Mouse (Mus musculus): Measurements from ENCODE around the gene Kdm4a. TPM values are rescaled to one million over a fixed set of nuclear protein-coding genes. Genes with fewer than 3 reads are reported as not detected.

Gene Kdm4a
- polyA plus RNA-seq (2015; fragmentation: Nextera tagmentation; extraction: Ambion mirVana) = 40.2 and 40.6 TPM in 2 replicates

DNA sequence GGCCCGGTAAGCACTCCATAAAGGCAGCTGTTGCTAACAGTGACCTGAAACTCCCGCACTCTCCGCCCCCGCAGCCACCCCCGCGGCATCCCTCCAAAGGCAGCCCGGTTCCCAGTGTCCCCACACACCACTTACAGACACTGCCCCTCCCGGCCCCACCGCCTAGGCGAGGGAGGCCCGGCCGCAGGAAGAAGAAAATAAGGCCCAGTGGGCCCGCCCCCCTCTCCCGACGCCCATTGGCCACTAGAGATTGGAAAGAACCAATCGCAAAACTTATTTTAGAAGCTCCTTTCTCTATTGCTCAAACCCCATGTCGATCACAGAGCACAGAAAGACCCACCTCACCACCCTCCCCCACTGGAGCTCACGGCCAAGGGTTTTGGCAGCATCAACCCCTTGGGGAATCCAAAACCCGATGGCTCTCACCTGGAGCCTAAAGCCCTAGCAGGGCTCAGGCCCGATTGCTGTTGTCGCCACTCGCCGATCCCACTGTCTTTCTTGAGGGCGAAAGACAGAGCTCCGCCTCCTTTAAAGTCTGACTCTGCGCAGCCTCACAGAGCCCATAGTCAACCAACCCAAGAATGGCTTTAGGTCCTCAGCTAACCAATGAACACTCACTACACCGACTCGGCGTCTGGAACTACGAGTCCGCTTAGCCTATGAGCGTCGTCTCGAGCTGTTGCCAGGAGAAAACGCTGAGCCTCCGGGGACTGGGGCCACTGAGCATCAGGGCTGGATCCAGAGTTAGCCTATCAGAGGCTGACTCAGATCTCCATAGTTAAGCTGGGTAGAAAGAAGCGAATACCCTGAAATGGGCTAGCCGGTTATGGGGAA lies at the start of gene Kdm4a:
Kdm4a (minus strand) TSS at position 577 of the 834 bp plus-strand sequence.
- under 1% methylated on average over 38 of the region's 38 CpGs for WGBS
- H3K27me3 ChIP-seq (replicated peaks) = no peaks in the 10 kb centered on the region

DNA sequence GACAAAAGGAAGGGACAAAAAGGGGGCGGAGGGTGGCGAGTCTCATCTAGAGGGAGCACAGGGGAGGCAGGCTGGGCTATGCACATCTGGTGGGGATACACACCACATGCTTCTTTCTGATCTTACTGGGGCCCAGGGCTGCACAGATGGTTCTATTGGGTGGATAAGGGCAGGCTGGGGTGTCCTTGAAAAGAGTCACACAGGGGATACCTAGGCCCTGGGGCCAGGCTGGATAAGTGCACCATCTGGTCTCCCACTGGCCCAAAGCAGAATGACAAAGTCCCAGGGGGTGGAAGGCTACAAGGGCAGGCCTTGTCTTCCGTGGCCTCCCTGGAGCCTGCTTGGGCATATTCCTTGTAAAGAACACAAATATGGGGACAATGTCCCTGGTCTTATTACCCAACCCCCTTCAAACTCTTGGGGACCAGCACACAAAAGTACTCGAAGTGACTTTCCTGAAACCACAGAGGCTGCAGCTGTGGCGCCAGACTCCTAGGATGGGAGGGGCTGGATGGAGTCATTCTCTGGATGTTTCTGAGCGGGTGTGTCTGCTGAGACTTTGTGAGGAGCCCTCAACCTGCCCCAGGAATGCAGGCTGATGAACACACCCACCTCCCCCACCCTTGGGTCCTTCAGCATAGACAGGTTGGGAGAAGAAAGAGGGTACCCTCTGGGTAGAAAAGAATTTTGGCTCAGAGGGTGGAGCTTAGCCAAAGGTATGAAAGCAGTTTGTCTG lies 49.4 kb upstream of the Kdm4a start:
- Histone ChIP-seq H3K27me3 (replicated peaks) (no peaks in the 10 kb centered on the region), H3K4me1 (no peaks in the 10 kb centered on the region), H3K9ac (replicated peaks) (no peak overlapping the region), H3K4me2 (no peak overlapping the region), H3K9me3 (replicated peaks) (no peaks in the 10 kb centered on the region), H3K4me3 (replicated peaks) (no peak overlapping the region), H3K27ac (replicated peaks) (no peak overlapping the region), H3K36me3 (peaks cover 87% of the 10 kb centered on the region)
- WGBS = 53% methylated on average over 6 of the region's 6 CpGs
- no peak for ATAC-seq (ENCODE audit: low FRiP score)

More for the DNA sequence above, at the start of gene Kdm4a:
- ATAC-seq (ENCODE audit: low FRiP score) = peak; percentile 100
- Histone ChIP-seq H3K9me3 (replicated peaks) (no peaks in the 10 kb centered on the region), H3K36me3 (peaks cover 27% of the 10 kb centered on the region), H3K4me1 (peaks cover 22% of the 10 kb centered on the region), H3K4me3 (replicated peaks) (peak within 1 kb of the TSS; percentile 82), H3K9ac (replicated peaks) (peak within 1 kb of the TSS; percentile 79), H3K27ac (replicated peaks) (peak within 1 kb of the TSS; percentile 99), H3K4me2 (peak within 1 kb of the TSS; percentile 66)

DNA sequence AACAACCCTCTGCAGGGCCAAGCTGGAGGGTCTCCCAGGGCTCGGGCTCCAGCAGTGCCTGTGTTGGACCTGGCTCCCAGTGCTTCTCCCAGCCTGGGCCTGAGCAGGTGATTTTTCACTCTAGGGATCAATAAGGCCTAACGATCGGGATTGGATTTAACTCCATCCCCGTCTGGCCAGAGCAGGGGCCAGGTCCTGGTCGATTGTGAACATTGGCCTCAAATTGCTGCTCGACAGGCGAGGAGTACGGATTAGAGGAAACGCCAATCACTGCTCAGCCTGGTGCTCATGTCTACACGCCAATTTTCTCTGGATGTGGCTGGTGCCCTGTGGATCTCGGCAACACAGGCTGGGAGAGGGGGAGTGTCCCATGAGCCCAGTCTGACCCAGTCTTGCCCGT lies 47.6 kb upstream of the Kdm4a start:
- Histone ChIP-seq H3K9ac (replicated peaks) (no peak overlapping the region), H3K9me3 (replicated peaks) (no peaks in the 10 kb centered on the region), H3K4me2 (no peak overlapping the region), H3K4me3 (replicated peaks) (no peak overlapping the region), H3K27ac (replicated peaks) (no peak overlapping the region), H3K4me1 (no peaks in the 10 kb centered on the region), H3K36me3 (peaks cover 95% of the 10 kb centered on the region), H3K27me3 (replicated peaks) (no peaks in the 10 kb centered on the region)
- 82% methylated on average over 12 of the region's 12 CpGs for WGBS
- no peak for ATAC-seq (ENCODE audit: low FRiP score)

DNA sequence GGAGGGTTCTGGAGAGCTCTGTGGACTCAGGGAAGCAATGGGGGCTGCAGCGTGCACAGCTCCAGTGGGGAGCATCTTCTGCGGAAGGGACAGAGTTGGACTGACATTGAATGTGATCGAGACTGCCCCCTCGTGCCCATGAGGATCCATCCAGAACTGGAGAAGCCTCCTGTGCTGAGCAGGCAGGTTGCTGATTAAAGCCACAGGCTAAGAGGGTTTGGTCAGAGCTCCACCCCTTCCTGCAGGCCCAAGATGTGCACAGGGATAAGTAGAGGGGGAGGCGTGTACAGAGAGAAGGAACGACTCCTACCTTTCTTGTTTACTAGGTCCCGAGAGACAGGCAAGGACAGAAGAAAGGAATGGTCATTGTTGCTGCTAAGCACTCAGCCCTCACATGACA lies 41.4 kb upstream of the Kdm4a start:
- H3K4me3 ChIP-seq (replicated peaks) = no peak overlapping the region
- no peaks in the 10 kb centered on the region for H3K4me1 ChIP-seq
- H3K27ac ChIP-seq (replicated peaks) = no peak overlapping the region
- peaks cover 97% of the 10 kb centered on the region for H3K36me3 ChIP-seq
- no peaks in the 10 kb centered on the region for H3K27me3 ChIP-seq (replicated peaks)
- no peak overlapping the region for H3K9ac ChIP-seq (replicated peaks)
- ATAC-seq (ENCODE audit: low FRiP score) = no peak
- H3K4me2 ChIP-seq = no peak overlapping the region
- 91% methylated on average over 7 of the region's 7 CpGs for WGBS
- H3K9me3 ChIP-seq (replicated peaks) = no peaks in the 10 kb centered on the region

DNA sequence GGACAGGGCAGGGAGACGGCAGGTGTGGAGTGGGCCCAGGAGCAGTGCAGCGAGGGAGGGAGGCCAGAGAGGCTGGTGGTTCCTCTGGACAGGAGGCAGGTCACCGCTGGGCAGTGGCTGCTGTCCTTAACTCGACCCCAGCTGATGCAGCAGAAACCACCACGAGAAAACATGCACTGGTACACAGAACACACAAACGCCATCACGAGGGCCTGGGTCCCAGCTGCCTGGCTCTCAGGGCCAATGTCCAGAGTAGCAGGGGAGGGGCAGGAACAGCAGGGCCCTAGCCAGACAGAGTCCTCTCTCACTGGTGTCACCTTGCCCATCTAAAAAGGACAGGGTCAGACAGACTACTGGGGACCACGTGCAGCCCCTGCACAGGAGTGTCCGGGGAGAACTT lies 40.9 kb upstream of the Kdm4a start:
- H3K27me3 ChIP-seq (replicated peaks) = no peaks in the 10 kb centered on the region
- H3K4me2 ChIP-seq = no peak overlapping the region
- WGBS = 91% methylated on average over 9 of the region's 9 CpGs
- no peak overlapping the region for H3K4me3 ChIP-seq (replicated peaks)
- no peak for ATAC-seq (ENCODE audit: low FRiP score)
- no peaks in the 10 kb centered on the region for H3K4me1 ChIP-seq
- H3K9ac ChIP-seq (replicated peaks) = no peak overlapping the region
- peaks cover 97% of the 10 kb centered on the region for H3K36me3 ChIP-seq
- H3K9me3 ChIP-seq (replicated peaks) = no peaks in the 10 kb centered on the region
- no peak overlapping the region for H3K27ac ChIP-seq (replicated peaks)

DNA sequence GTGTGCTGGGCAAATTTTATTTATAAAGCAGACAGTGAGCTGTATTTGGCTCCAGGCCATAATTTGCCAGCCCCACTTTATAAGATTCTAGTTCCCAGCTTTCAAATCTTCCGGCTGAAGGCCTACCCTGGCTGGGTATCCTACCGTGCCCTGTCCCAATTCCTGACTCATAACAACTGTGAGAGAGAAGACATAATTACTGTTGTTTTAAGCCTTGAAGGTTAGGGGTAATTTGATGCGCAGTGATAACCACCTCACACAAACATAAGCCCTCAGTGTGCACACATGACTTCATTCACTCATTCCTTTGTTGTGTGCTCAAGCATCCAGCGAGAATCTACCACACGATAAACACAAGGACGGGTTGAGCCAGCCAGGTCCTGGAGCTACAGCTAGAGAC lies 39.6 kb upstream of the Kdm4a start:
- H3K4me3 ChIP-seq (replicated peaks) = no peak overlapping the region
- no peak overlapping the region for H3K9ac ChIP-seq (replicated peaks)
- no peaks in the 10 kb centered on the region for H3K9me3 ChIP-seq (replicated peaks)
- no peaks in the 10 kb centered on the region for H3K27me3 ChIP-seq (replicated peaks)
- ATAC-seq (ENCODE audit: low FRiP score) = no peak
- H3K27ac ChIP-seq (replicated peaks) = no peak overlapping the region
- peaks cover 97% of the 10 kb centered on the region for H3K36me3 ChIP-seq
- no peaks in the 10 kb centered on the region for H3K4me1 ChIP-seq
- 82% methylated on average over 6 of the region's 6 CpGs for WGBS
- no peak overlapping the region for H3K4me2 ChIP-seq

DNA sequence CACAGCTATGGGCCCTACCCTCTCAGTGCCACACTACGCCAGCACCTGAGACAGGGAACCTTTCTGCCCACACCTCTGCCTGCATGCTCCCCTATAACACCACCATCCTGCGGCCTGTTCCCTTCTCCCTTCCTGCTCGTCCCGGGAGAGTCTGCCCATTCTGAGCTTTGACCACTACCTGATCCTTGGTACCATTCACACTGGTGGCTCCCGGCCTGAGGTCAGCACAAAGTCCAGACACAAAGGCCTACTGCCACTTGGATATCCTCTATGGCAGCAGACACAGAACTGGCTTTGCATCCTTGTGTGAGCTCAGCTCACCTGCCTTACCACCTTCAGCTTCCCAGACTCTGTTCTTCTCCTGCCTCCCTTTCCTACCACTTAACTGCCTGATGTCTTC lies 38.7 kb upstream of the Kdm4a start:
- H3K27ac ChIP-seq (replicated peaks) = no peak overlapping the region
- no peaks in the 10 kb centered on the region for H3K27me3 ChIP-seq (replicated peaks)
- peaks cover 97% of the 10 kb centered on the region for H3K36me3 ChIP-seq
- WGBS = 90% methylated on average over 5 of the region's 5 CpGs
- no peak overlapping the region for H3K9ac ChIP-seq (replicated peaks)
- no peak overlapping the region for H3K4me3 ChIP-seq (replicated peaks)
- H3K9me3 ChIP-seq (replicated peaks) = no peaks in the 10 kb centered on the region
- no peak for ATAC-seq (ENCODE audit: low FRiP score)
- no peaks in the 10 kb centered on the region for H3K4me1 ChIP-seq
- H3K4me2 ChIP-seq = no peak overlapping the region

DNA sequence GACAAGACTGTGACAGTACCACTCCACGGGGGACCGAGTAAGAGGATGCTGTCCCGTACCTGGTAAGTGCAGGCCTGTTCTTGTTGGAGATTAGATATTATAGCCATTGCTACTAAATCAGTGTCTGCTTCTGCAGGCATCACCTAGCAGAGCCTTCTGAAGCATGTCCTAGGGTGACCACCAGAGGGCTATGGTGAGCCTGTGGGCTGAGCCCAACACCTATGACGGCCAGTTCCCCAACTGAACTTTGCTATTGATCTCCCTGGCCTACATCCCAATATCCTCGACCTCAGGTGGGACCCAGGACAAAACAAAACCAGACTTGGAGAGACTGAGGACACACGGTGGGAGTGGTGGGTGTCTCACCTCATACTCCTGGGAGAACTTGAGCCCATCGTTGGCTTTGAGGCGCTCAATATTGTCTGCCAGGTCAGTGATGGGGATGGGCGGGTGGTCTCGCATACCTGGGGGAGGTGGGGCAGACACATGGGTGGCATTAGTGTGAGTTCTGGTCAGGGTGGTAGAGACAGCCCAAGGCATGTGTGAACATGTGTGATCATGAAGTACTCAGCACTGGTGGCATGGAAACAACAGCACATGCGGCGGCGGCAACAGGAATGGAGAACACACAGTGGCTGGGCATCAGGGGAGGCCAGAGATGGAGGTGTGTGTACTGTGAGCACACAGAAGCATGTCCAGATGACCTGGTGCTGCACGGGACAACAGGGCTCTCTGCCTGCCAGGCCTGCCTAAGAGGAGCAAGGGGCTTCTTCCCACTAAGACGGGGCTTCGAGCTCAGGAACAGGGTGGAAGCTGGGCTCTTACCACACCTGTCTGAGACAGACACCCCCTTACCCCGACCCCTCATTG lies 37.1 kb upstream of the Kdm4a start:
- 86% methylated on average over 17 of the region's 17 CpGs for WGBS
- no peaks in the 10 kb centered on the region for H3K4me1 ChIP-seq

DNA sequence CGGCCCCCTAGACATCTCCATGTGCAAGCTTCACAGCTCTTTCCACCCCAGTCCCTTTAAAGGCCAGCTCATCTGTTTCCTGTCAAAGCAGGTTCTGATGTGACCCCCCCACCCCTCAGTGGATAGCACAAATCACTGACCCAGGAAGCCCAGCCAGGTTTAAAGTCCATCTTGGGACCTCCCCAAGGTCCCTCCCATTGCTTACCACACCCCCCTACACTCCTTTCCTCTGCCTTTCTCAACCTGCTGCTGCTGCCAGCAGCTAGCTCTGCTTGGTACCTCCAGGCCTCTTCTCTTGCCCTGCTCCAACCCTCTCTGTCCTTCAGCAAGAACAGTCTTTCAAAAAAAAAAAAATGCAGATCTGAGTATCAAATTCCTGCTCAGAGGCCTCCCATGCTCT lies 35.0 kb upstream of the Kdm4a start:
- no peak overlapping the region for H3K27ac ChIP-seq (replicated peaks)
- no peak overlapping the region for H3K4me2 ChIP-seq
- no peaks in the 10 kb centered on the region for H3K9me3 ChIP-seq (replicated peaks)
- no peak overlapping the region for H3K9ac ChIP-seq (replicated peaks)
- 97% methylated on average over 1 of the region's 1 CpGs for WGBS
- ATAC-seq (ENCODE audit: low FRiP score) = no peak
- H3K36me3 ChIP-seq = peaks cover 95% of the 10 kb centered on the region
- H3K4me1 ChIP-seq = no peaks in the 10 kb centered on the region
- H3K4me3 ChIP-seq (replicated peaks) = no peak overlapping the region
- H3K27me3 ChIP-seq (replicated peaks) = no peaks in the 10 kb centered on the region

More for the DNA sequence above, 37.1 kb upstream of the Kdm4a start:
- H3K9ac ChIP-seq (replicated peaks) = no peak overlapping the region
- no peaks in the 10 kb centered on the region for H3K27me3 ChIP-seq (replicated peaks)
- H3K9me3 ChIP-seq (replicated peaks) = no peaks in the 10 kb centered on the region
- no peak overlapping the region for H3K4me3 ChIP-seq (replicated peaks)
- H3K36me3 ChIP-seq = peaks cover 95% of the 10 kb centered on the region
- no peak overlapping the region for H3K27ac ChIP-seq (replicated peaks)
- ATAC-seq (ENCODE audit: low FRiP score) = no peak; the same call in 1 of the 2 replicates
- H3K4me2 ChIP-seq = no peak overlapping the region

DNA sequence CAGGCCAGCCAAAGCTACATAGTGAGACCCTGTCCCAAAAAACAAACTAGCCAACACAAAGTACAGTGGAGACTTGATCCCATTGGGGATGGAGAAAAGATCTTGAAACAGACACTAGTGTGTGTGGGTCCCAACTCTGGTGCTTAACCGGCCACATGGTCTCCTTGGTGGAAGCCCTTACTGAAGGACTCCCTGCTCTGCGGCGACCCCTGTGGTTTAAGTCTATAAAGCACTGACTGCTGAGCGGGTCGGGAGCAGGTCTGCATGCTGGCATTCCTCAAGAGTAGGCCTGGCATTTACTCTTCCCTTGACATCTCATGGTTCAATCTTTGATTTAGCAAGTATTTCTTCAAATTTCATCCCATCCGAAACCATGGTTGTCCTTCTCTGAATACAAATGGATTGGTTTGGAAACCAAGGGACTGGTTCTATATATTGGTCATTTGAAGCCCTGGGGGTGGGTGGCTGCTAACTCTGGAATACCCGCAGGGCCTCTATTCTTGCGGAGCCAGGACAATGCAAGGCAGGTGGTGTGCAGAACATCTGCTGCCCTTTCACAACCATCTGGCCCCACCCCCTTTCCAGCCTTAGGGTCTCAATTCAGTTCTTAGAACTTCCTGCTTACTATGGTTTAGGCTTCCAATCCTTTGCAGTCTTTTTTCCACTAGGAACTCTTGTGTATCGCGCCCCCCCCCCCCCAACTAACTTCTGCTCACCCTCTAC lies 27.2 kb upstream of the Kdm4a start:
- Histone ChIP-seq H3K4me2 (no peak overlapping the region), H3K4me1 (no peaks in the 10 kb centered on the region), H3K9me3 (replicated peaks) (no peaks in the 10 kb centered on the region), H3K36me3 (peaks cover 46% of the 10 kb centered on the region), H3K9ac (replicated peaks) (no peak overlapping the region), H3K4me3 (replicated peaks) (no peak overlapping the region), H3K27ac (replicated peaks) (no peak overlapping the region), H3K27me3 (replicated peaks) (no peaks in the 10 kb centered on the region)
- ATAC-seq (ENCODE audit: low FRiP score) = no peak
- 54% methylated on average over 10 of the region's 10 CpGs for WGBS

DNA sequence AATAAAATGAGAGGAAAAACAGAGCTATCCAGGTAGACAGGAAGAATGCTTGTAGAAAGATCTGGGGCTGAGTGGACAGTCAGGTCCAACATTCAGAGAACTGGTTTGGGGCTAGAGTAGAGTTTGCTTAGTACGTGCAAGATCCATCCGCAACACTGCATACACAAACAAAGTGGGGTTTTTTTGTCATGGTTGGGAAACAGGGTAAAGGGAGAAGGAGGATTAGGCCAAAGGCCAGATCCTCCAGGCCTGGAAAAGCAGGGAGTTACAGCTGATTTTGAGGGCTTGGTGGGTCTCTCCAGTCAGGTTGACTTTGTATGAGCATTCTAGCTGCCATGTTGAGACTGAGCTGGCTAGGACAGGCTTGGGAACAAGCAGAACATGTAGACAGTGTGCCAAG lies 26.1 kb upstream of the Kdm4a start:
- 100% methylated on average over 2 of the region's 2 CpGs for WGBS
- H3K27ac ChIP-seq (replicated peaks) = no peak overlapping the region
- ATAC-seq (ENCODE audit: low FRiP score) = no peak
- H3K9ac ChIP-seq (replicated peaks) = no peak overlapping the region
- H3K36me3 ChIP-seq = peaks cover 34% of the 10 kb centered on the region
- no peak overlapping the region for H3K4me3 ChIP-seq (replicated peaks)
- no peak overlapping the region for H3K4me2 ChIP-seq
- H3K4me1 ChIP-seq = no peaks in the 10 kb centered on the region
- no peaks in the 10 kb centered on the region for H3K27me3 ChIP-seq (replicated peaks)
- H3K9me3 ChIP-seq (replicated peaks) = no peaks in the 10 kb centered on the region
